Mouse (Mus musculus) liver, postnatal 0 days (tissue): ENCODE measurements around the gene Ppm1k. TPM values are rescaled to one million over a fixed set of nuclear protein-coding genes. Genes with fewer than 3 reads are reported as not detected.

Source experiments
- ATAC-seq: fragments of 200-750 bp; cut with Nextera tagmentation; 2 replicates; pipeline ENCODE4 v1.8.0; 2017; ENCODE audit warnings: mild to moderate bottlenecking, moderate library complexity
- DNase-seq: peaks from one replicate; pipeline ENCODE4 v3.0.0-alpha.2; 2016
- H3K27ac ChIP-seq: fragments of 300-500 bp; sonication (generic); 2 replicates; pipeline ENCODE4 v1.5.1; 2014; ENCODE audit warnings: antibody characterized with exemption, moderate library complexity, mild to moderate bottlenecking, low read depth
- H3K27me3 ChIP-seq: fragments of 300-500 bp; sonication (generic); 2 replicates; pipeline ENCODE4 v1.6.1; 2014; ENCODE audit warnings: low read length, control low read depth, mixed read lengths; ENCODE audit not compliant: insufficient read depth
- H3K36me3 ChIP-seq: fragments of 300-500 bp; sonication (generic); replicated peaks from 2 replicates; pipeline ENCODE4 v1.6.1; 2014; ENCODE audit warnings: mild to moderate bottlenecking, control low read depth, low read length, moderate library complexity, mixed read lengths; ENCODE audit not compliant: insufficient read depth
- H3K4me1 ChIP-seq: fragments of 300-500 bp; sonication (generic); 2 replicates; pipeline ENCODE4 v1.6.1; 2014; ENCODE audit warnings: antibody characterized with exemption, mild to moderate bottlenecking, control low read depth; ENCODE audit not compliant: insufficient read depth
- H3K4me2 ChIP-seq: fragments of 300-500 bp; sonication (generic); 2 replicates; pipeline ENCODE4 v1.6.1; 2014; ENCODE audit warnings: low read depth, mild to moderate bottlenecking, low read length, moderate library complexity, mixed read lengths
- H3K4me3 ChIP-seq: fragments of 300-500 bp; sonication (generic); 2 replicates; pipeline ENCODE4 v1.5.1; 2014; ENCODE audit warnings: low read depth, low read length
- H3K9ac ChIP-seq: fragments of 300-500 bp; sonication (generic); replicated peaks from 2 replicates; pipeline ENCODE4 v1.6.1; 2014; ENCODE audit warnings: mild to moderate bottlenecking, moderate library complexity
- H3K9me3 ChIP-seq: fragments of 300-500 bp; sonication (generic); 2 replicates; pipeline ENCODE4 v1.6.1; 2016; ENCODE audit warnings: mild to moderate bottlenecking, control low read depth, low read length, mixed read lengths
- CTCF ChIP-seq: sonication (generic); IDR thresholded peaks from 2 replicates; pipeline ENCODE4 v1.5.1; 2016; ENCODE audit warnings: antibody characterized with exemption, low read depth
- EP300 ChIP-seq: IDR thresholded peaks from 2 replicates; pipeline ENCODE4 v1.6.1; 2016; ENCODE audit warnings: antibody characterized with exemption, low read depth, mild to moderate bottlenecking
- WGBS: fragments of 180-500 bp; shearing (Covaris S2); extraction: QIAGEN DNeasy Blood & Tissue Kit; methylation state at CpG from one replicate; pipeline ENCODE4 v1.1.7; 2014; ENCODE audit not compliant: insufficient replicate concordance; 5-methylcytosine and 5-hydroxymethylcytosine counted together
- polyA plus RNA-seq: library from polyadenylated mRNA; unstranded; fragments of >200 nt; fragmentation: Nextera tagmentation; extraction: Ambion mirVana; gene quantifications from 2 replicates; pipeline ENCODE4 v1.2.1, GENCODE M21; 2015

The Ppm1k gene
- polyA plus RNA-seq, 1 experiment from 2014 or later: 14.9 TPM

DNA sequence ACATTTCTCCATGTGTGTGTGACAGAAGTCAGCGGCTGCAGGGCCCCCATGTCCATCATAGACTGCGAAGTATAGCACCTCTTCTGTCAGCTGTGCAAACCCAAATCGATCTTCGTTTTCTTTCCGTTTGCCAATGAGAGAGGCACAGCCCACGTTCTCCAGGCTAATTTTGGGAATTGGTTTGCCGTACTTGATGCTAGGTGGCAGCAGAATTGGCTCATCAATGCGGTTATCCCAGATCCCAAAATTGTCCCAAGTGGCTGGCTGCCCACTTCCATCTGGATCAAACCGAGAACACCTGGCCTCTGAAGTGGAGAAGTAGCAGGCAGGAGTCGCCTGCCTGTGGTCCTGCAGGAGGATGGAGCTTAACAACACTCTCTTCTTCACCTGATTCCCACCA is 10.5 kb downstream of the Ppm1k start:
- Histone ChIP-seq H3K27me3 (no peaks in the 10 kb centered on the region), H3K4me3 (no peak overlapping the region), H3K4me1 (peaks cover 4% of the 10 kb centered on the region; the same call in 1 of the 2 replicates), H3K9ac (no peak overlapping the region), H3K36me3 (peaks cover 7% of the 10 kb centered on the region), H3K4me2 (no peak overlapping the region), H3K27ac (no peak overlapping the region), H3K9me3 (no peaks in the 10 kb centered on the region)
- WGBS: 86% methylated on average over 10 of the region's 10 CpGs
- TF ChIP-seq CTCF: no peak
- ATAC-seq: no peak
- no peak for DNase-seq

DNA sequence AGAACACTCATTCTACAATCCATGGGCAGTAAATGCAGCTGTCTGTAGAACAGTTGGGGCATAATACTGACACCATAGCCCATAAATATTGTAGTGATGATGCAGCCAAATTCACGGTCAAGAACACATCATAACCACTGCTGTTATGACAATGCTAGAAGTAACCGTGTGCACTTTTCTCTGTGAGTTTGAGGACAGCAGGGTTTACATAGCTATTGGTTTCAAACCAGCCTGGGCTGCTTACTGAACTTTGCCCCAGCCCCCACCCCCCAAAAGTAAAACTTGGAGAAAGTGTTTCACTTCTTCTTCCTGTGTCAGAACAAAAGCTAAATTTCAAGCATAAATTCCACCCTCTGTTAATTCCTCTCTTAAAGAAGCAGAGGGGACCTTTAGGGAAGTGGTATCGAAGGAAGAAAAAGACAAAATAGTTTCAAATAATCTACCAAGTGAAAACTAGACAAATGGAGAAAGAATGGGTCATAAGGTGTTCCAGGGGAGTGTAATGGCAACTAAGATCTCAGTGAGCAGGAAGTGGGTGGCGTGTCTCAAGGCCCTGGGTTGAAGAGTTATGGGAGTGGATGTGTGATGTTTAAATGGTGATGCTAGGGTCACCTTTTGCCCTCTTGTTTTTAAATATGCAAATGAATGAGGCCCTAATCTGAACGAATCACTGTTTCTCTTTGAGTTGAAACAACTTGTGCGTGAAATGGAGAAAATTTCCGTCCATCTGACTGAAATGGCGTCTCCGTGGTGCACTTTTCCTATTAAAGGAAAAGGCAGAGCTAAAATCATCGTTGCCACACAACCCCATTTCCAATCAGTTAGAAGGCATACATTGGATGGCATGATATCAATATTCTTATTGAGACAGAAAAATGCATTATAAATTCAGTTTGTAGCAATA is 14.3 kb downstream of the Ppm1k start:
- Histone ChIP-seq H3K4me2 (no peak overlapping the region), H3K4me3 (no peak overlapping the region), H3K9me3 (no peaks in the 10 kb centered on the region), H3K36me3 (peaks cover 10% of the 10 kb centered on the region), H3K27ac (no peak overlapping the region), H3K9ac (no peak overlapping the region), H3K27me3 (no peaks in the 10 kb centered on the region), H3K4me1 (no peaks in the 10 kb centered on the region; the same call in 1 of the 2 replicates)
- WGBS: 71% methylated on average over 10 of the region's 10 CpGs
- no peak for DNase-seq
- ATAC-seq: no peak
- no peak for TF ChIP-seq EP300
- no peak for TF ChIP-seq CTCF

DNA sequence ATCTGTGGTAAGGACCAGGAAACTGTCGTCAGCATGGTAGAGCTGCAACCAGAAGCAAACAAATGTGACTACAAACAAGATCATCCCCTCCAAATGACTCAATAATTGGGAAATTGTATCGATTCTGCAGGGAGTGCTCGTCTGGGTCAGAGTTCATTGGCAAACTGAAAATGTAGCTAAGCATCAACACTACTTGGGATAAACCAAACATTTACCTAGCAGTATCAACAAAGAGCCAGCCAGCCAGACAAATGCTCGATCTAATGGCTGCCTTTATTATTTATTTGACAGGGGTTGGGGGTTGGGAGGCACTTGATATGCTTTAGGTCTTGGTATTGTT is 21.3 kb downstream of the Ppm1k start:
- peaks cover 19% of the 10 kb centered on the region for H3K36me3 ChIP-seq
- H3K27me3 ChIP-seq: no peaks in the 10 kb centered on the region
- WGBS: 60% methylated on average over 4 of the region's 4 CpGs
- DNase-seq: peak; percentile 27
- H3K4me2 ChIP-seq: no peak overlapping the region
- peak overlapping the region; percentile 89 for H3K27ac ChIP-seq
- TF ChIP-seq CTCF (no peak), EP300 (peak; percentile 79)
- no peaks in the 10 kb centered on the region for H3K9me3 ChIP-seq
- H3K4me1 ChIP-seq: no peaks in the 10 kb centered on the region; the same call in none of the 2 replicates
- peak; percentile 91 for ATAC-seq
- no peak overlapping the region for H3K9ac ChIP-seq
- no peak overlapping the region for H3K4me3 ChIP-seq

DNA sequence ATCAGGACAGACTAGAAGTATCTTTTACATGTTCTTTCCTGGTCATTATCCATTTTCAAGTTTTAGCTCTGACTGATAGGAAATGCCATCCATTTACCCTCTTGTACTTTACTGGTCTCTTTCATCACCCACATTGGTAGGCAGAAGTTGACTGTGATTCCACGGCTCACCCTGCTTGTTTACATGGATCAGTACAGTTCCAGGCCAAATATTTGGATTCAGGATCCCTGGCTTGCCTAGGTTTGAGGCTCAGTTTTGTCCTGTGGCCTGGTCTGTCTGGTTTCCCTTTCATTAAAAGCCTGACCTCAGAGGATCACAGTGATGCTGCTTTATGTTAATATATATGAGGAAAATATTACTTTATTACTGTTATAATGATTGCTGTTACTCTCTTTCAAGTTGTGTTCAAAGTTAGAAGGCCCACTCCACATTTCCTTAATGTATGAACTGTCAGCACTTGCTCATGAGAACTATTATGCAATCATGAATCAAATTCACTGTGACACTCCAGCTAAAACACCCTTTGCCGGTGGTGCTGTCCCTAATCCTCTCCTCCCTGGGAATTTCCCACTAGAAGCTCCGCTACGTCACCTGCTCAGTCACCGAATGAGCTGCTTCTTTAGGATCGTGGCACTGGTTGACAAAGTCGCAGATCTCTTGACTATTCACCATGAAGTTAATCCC is 21.8 kb downstream of the Ppm1k start:
- no peaks in the 10 kb centered on the region for H3K9me3 ChIP-seq
- no peak for TF ChIP-seq EP300
- TF ChIP-seq CTCF: no peak
- no peak overlapping the region for H3K9ac ChIP-seq
- H3K4me2 ChIP-seq: no peak overlapping the region
- H3K4me1 ChIP-seq: no peaks in the 10 kb centered on the region; the same call in none of the 2 replicates
- peaks cover 19% of the 10 kb centered on the region for H3K36me3 ChIP-seq
- H3K27ac ChIP-seq: peak overlapping the region; percentile 89
- 62% methylated on average over 7 of the region's 7 CpGs for WGBS
- no peak overlapping the region for H3K4me3 ChIP-seq
- H3K27me3 ChIP-seq: no peaks in the 10 kb centered on the region
- no peak for DNase-seq
- peak; percentile 85 for ATAC-seq

DNA sequence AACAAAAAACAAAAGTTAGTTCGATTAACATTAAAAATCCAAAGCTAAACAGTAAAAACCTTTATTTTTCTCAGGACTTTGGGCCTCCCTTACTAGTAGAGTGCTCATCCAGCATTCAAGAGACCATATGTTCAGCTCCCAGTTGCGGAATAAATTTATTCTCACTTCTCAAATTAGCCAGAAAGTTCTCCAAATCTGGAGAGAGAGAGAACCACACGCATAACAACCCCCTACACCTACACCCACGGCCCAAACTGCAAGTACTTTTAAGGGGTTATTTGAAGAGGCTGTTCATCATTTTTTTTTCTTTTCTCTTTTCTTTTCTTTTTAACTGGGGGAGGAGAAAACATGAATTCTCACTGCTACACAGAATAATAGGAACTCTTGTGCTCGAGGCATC is 23.4 kb downstream of the Ppm1k start:
- ATAC-seq: no peak
- Histone ChIP-seq H3K4me2 (no peak overlapping the region), H3K27me3 (no peaks in the 10 kb centered on the region), H3K36me3 (peaks cover 19% of the 10 kb centered on the region), H3K4me3 (no peak overlapping the region), H3K9me3 (no peaks in the 10 kb centered on the region), H3K4me1 (no peaks in the 10 kb centered on the region; the same call in 1 of the 2 replicates), H3K9ac (no peak overlapping the region), H3K27ac (peak overlapping the region; percentile 44; the same call in 1 of the 2 replicates)
- TF ChIP-seq CTCF (no peak), EP300 (no peak)
- no peak for DNase-seq
- 78% methylated on average over 5 of the region's 5 CpGs for WGBS

DNA sequence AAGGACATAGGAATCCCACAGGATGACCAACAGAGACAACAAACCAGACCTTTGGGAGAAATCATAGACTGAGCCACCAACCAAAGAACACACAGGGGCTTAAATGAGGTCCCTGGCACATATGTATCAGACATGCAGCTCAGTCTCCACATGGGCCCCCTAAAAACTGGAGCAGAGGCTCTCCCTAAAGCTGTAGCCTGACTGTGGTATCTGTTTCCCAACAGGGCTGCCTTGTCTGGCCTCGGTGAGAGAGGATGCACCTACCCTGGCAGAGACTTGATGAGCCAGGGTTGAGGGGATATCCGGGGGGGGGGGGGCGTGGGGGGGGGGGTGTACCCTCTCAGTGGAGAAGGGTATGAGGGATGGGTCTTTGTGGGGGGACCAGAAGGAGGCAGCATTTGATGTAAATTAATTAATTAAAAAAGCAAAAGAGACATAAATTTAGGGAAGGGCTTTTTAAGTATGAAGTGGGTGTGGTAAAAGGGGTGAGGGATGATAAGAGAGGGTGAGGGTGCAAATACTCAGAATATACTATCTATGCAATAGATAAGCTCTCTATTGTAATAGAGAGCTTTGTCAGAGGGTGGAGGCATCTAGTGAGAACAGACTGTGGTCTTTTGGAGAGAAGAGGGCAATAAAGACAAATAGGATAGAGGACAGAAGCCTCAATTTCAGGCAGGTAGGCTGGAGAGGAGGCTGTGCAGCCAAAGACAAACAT is 31.4 kb downstream of the Ppm1k start:
- no peaks in the 10 kb centered on the region for H3K9me3 ChIP-seq
- ATAC-seq: no peak
- no peak overlapping the region for H3K4me3 ChIP-seq
- TF ChIP-seq CTCF (no peak), EP300 (no peak)
- no peaks in the 10 kb centered on the region for H3K4me1 ChIP-seq
- WGBS: 29% methylated on average over 2 of the region's 3 CpGs
- no peak for DNase-seq
- H3K36me3 ChIP-seq: no peaks in the 10 kb centered on the region
- no peaks in the 10 kb centered on the region for H3K27me3 ChIP-seq
- H3K4me2 ChIP-seq: no peak overlapping the region
- no peak overlapping the region for H3K27ac ChIP-seq
- no peak overlapping the region for H3K9ac ChIP-seq
